Mouse (Mus musculus): ENCODE measurements at regions not wholly inside any gene's neighbourhood (a gene's known extent, or its start where the extent isn't known, plus 50 kb on each side); places are given as distances from the start of the nearest gene placed in this dataset.
"Not testable (repeated sequence)": the region's sequence is repeated elsewhere in the genome, so short reads cannot be mapped to it uniquely, and the experiment has no call there.

DNA sequence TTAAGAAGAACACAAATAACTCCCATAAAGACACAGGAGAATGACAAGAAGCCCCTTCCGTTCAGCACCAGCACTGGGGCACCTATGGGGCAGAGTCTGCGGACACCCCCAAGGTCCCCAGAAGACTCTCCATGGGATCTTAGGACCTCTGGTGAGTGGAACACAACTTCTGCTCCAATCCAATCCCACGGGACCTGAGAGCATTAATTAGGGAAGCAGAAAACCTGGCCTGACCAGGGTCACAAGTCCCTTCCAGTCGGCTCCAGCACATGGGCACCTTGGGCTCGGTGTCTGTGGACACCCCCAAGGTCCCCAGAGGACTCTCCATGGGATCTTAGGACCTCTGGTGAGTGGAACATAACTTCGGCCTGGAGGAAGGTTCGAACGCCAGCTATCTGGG lies 59.0 kb upstream of the Btbd35f25 start:
- not testable (repeated sequence) for H3K4me1 ChIP-seq; H3K4me3 ChIP-seq; ATAC-seq; H3K27me3 ChIP-seq; H3K4me2 ChIP-seq; H3K27ac ChIP-seq; H3K9ac ChIP-seq; H3K36me3 ChIP-seq (ENCODE audit: poor library complexity, severe bottlenecking)
- 87% methylated on average over 8 of the region's 8 CpGs for WGBS
- H3K9me3 ChIP-seq (replicated peaks) = peaks cover 59% of the 10 kb centered on the region

- Histone ChIP-seq H3K4me1 (no peaks in the 10 kb centered on the region), H3K4me3 (no peak overlapping the region), H3K9ac (no peak overlapping the region), H3K27ac (no peak overlapping the region), H3K9me3 (replicated peaks) (peaks cover 65% of the 10 kb centered on the region), H3K27me3 (no peaks in the 10 kb centered on the region), H3K36me3 (ENCODE audit: poor library complexity, severe bottlenecking) (no peaks in the 10 kb centered on the region), H3K4me2 (no peak overlapping the region)
- WGBS = 90% methylated on average over 3 of the region's 3 CpGs
- no peak for ATAC-seq
Measured at GRCm38 (mm10) chrX:31775255-31775654, 58.3 kb upstream of the Btbd35f25 start.
